Mouse (Mus musculus) neural tube, embryonic 14.5 days (tissue): ENCODE measurements around the gene Hist1h2bn. TPM values are rescaled to one million over a fixed set of nuclear protein-coding genes. Genes with fewer than 3 reads are reported as not detected.

ENCODE experiments used
- microRNA-seq: library from miRNA; unstranded; fragments of <30 nt; microRNA quantifications from one replicate; pipeline ENCODE4, GENCODE M21; 2016
- polyA plus RNA-seq: library from polyadenylated mRNA; unstranded; fragments of >200 nt; fragmentation: Nextera tagmentation; extraction: Ambion mirVana; gene quantifications from 2 replicates; pipeline ENCODE4 v1.2.1, GENCODE M21; 2014

The Hist1h2bn gene
- polyA plus RNA-seq, 1 experiment from 2014 or later, result 1.0 TPM

Small RNA genes within 50 kb of the gene (microRNA-seq; reads per million reads assigned to microRNA genes)
- not detected for gene Gm44346
- gene Gm44357, result not detected
- gene Gm44367, result not detected
- gene Gm44454, result not detected

Other genes with a start within 250 kb of the Hist1h2bn start
- gene Zkscan8, start 223.0 kb upstream of the Hist1h2bn start, polyA plus RNA-seq, result 7.0 and 9.5 TPM in 2 replicates
- 0.11 and 0.17 TPM in 2 replicates for gene Olfr1366, start 211.3 kb upstream of the Hist1h2bn start, polyA plus RNA-seq
- gene Olfr1535, start 194.2 kb upstream of the Hist1h2bn start, polyA plus RNA-seq, result 0.13 TPM in 1 of 2 replicates, not detected in the other
- not detected in 2 replicates for gene Olfr1364, start 172.4 kb upstream of the Hist1h2bn start, polyA plus RNA-seq
- gene Olfr1362, start 140.1 kb upstream of the Hist1h2bn start, polyA plus RNA-seq, result not detected in 2 replicates
- not detected in 2 replicates for gene Olfr11, start 111.6 kb upstream of the Hist1h2bn start, polyA plus RNA-seq
- gene Olfr1361, start 90.7 kb upstream of the Hist1h2bn start, polyA plus RNA-seq, result not detected in 2 replicates
- not detected in 2 replicates for gene Olfr1360, start 76.7 kb upstream of the Hist1h2bn start, polyA plus RNA-seq
- not detected in 2 replicates for gene Olfr1359, start 56.0 kb upstream of the Hist1h2bn start, polyA plus RNA-seq
- 1.5 TPM in 1 of 2 replicates, not detected in the other for gene Hist1h2bl, start 38.0 kb upstream of the Hist1h2bn start, polyA plus RNA-seq
- gene Hist1h2ai, start 37.7 kb upstream of the Hist1h2bn start, polyA plus RNA-seq, result 7.0 and 9.4 TPM in 2 replicates
- gene Hist1h3h, start 36.5 kb upstream of the Hist1h2bn start, polyA plus RNA-seq, result 0.79 and 2.4 TPM in 2 replicates
- gene Hist1h2bm, start 32.1 kb upstream of the Hist1h2bn start, polyA plus RNA-seq, result 0.82 TPM in 1 of 2 replicates, not detected in the other
- gene Hist1h4j, start 19.1 kb upstream of the Hist1h2bn start, polyA plus RNA-seq, result 0.37 and 0.75 TPM in 2 replicates
- 1.2 TPM in 1 of 2 replicates, not detected in the other for gene Hist1h4k, start 3.6 kb upstream of the Hist1h2bn start, polyA plus RNA-seq
- gene Hist1h2ak, start 296 bp upstream of the Hist1h2bn start, polyA plus RNA-seq, result 1.4 and 2.9 TPM in 2 replicates
- 0.68 and 1.3 TPM in 2 replicates for gene Hist1h1b, start 26.5 kb downstream of the Hist1h2bn start, polyA plus RNA-seq
- 21.5 and 30.1 TPM in 2 replicates for gene Hist1h3i, start 29.2 kb downstream of the Hist1h2bn start, polyA plus RNA-seq
- not detected in 2 replicates for gene Hist1h2an, start 33.1 kb downstream of the Hist1h2bn start, polyA plus RNA-seq
- gene Hist1h2bp, start 33.3 kb downstream of the Hist1h2bn start, polyA plus RNA-seq, result 0.54 TPM in 1 of 2 replicates, not detected in the other
- 2.4 and 4.5 TPM in 2 replicates for gene Hist1h2bq, start 56.1 kb downstream of the Hist1h2bn start, polyA plus RNA-seq
- gene Hist1h2ao, start 56.3 kb downstream of the Hist1h2bn start, polyA plus RNA-seq, result not detected in 2 replicates
- 1.5 TPM in 1 of 2 replicates, not detected in the other for gene Hist1h4m, start 57.6 kb downstream of the Hist1h2bn start, polyA plus RNA-seq
- gene Hist1h4n, start 78.1 kb downstream of the Hist1h2bn start, polyA plus RNA-seq, result 4.7 and 7.3 TPM in 2 replicates
- gene Hist1h2ap, start 79.4 kb downstream of the Hist1h2bn start, polyA plus RNA-seq, result 268 and 373 TPM in 2 replicates
- gene Hist1h2br, start 79.6 kb downstream of the Hist1h2bn start, polyA plus RNA-seq, result 2.4 and 4.8 TPM in 2 replicates
- 16.4 and 17.1 TPM in 2 replicates for gene Zfp184, start 191.0 kb downstream of the Hist1h2bn start, polyA plus RNA-seq
- gene Pom121l2, start 227.1 kb downstream of the Hist1h2bn start, polyA plus RNA-seq, result not detected in 2 replicates